Mouse (Mus musculus) G1E (cell line): Measurements from ENCODE around the gene Pkhd1. TPM values are rescaled to one million over a fixed set of nuclear protein-coding genes. Genes with fewer than 3 reads are reported as not detected.

ENCODE experiments used
- ATAC-seq: 2 replicates; pipeline ENCODE4 v1.8.0; 2016; ENCODE audit warnings: mild to moderate bottlenecking; ENCODE audit not compliant: insufficient number of reproducible peaks, poor library complexity, low FRiP score, severe bottlenecking; ENCODE audit errors: extremely low read depth
- DNase-seq: peaks from one replicate; pipeline ENCODE4 v3.0.0; 2012; ENCODE audit warnings: low spot score
- H3K27me3 ChIP-seq: 2 replicates; pipeline ENCODE4 v1.6.1; 2012; ENCODE audit warnings: mild to moderate bottlenecking, low read length, inconsistent platforms; ENCODE audit not compliant: insufficient read depth
- H3K36me3 ChIP-seq: replicated peaks from 2 replicates; pipeline ENCODE3; 2012; ENCODE audit warnings: mild to moderate bottlenecking, inconsistent platforms
- H3K4me1 ChIP-seq: 2 replicates; pipeline ENCODE4 v1.6.1; 2012; ENCODE audit warnings: low read depth, low read length, inconsistent platforms, mixed read lengths; ENCODE audit not compliant: insufficient read depth
- H3K4me3 ChIP-seq: 2 replicates; pipeline ENCODE4 v1.5.1; 2012; ENCODE audit warnings: low read depth, mild to moderate bottlenecking, inconsistent platforms, low read length, moderate library complexity, mixed read lengths
- H3K9me3 ChIP-seq: replicated peaks from 2 replicates; pipeline ENCODE4 v1.6.1; 2012; ENCODE audit warnings: inconsistent platforms
- CTCF ChIP-seq: IDR thresholded peaks from 2 replicates; pipeline ENCODE4 v1.5.1; 2012; ENCODE audit warnings: low read depth, low read length, inconsistent platforms, mixed read lengths
- GATA1 ChIP-seq: IDR thresholded peaks from 2 replicates; pipeline ENCODE4 v1.6.1; 2012; ENCODE audit warnings: borderline replicate concordance, low read length, inconsistent platforms, mixed read lengths
- GATA2 ChIP-seq: IDR thresholded peaks from 2 replicates; pipeline ENCODE4 v1.6.1; 2012; ENCODE audit warnings: low read depth, low read length, inconsistent platforms, borderline replicate concordance
- POLR2AphosphoS5 ChIP-seq: IDR thresholded peaks from 2 replicates; pipeline ENCODE4 v1.6.1; 2012; ENCODE audit warnings: low read depth, low read length, inconsistent platforms; ENCODE audit not compliant: insufficient replicate concordance
- TAL1 ChIP-seq: conservative IDR thresholded peaks from 2 replicates; pipeline ENCODE4 v1.6.1; 2012; ENCODE audit warnings: low read depth, low read length, inconsistent platforms, mixed read lengths
- polyA plus RNA-seq: library from polyadenylated mRNA; stranded (reverse); fragments of >175 nt; gene quantifications from 2 replicates; pipeline ENCODE4 v1.2.3, GENCODE M21; 2012
- total RNA-seq, 2 experiments: library from RNA; stranded (forward) in 1 of 2; stranded (reverse) in 1 of 2; fragments of 200-1000 nt in 1 of 2; fragments of >200 nt in 1 of 2; fragmentation: Nextera tagmentation in 1 of 2; gene quantifications; 2 replicates each; pipeline ENCODE4 v1.2.3; 2014 to 2017

The Pkhd1 gene
- total and polyA plus RNA-seq, 3 experiments: 0.49 TPM; not detected in 2

GRCm38 (mm10) chr1:20513364-20514084 is 104.3 kb downstream of the Pkhd1 start:
- no peaks in the 10 kb centered on the region for H3K9me3 ChIP-seq
- ATAC-seq (no peak), DNase-seq (peak; percentile 2)
- no peaks in the 10 kb centered on the region for H3K4me1 ChIP-seq
- H3K4me3 ChIP-seq: no peak overlapping the region
- TF ChIP-seq POLR2AphosphoS5: no peak
- peak; percentile 44 for TF ChIP-seq CTCF
- H3K27me3 ChIP-seq: no peaks in the 10 kb centered on the region
- H3K36me3 ChIP-seq: no peaks in the 10 kb centered on the region

- Histone ChIP-seq H3K27me3 (no peaks in the 10 kb centered on the region), H3K4me3 (no peak overlapping the region), H3K4me1 (no peaks in the 10 kb centered on the region), H3K36me3 (no peaks in the 10 kb centered on the region), H3K9me3 (no peaks in the 10 kb centered on the region)
- TF ChIP-seq TAL1: no peak
- TF ChIP-seq GATA2: no peak
- no peak for TF ChIP-seq GATA1
- TF ChIP-seq CTCF: no peak
- no peak for TF ChIP-seq POLR2AphosphoS5
- DNase-seq (no peak), ATAC-seq (no peak)
Observed at GRCm38 (mm10) chr1:20498965-20499364, 118.9 kb downstream of the Pkhd1 start.

DNA sequence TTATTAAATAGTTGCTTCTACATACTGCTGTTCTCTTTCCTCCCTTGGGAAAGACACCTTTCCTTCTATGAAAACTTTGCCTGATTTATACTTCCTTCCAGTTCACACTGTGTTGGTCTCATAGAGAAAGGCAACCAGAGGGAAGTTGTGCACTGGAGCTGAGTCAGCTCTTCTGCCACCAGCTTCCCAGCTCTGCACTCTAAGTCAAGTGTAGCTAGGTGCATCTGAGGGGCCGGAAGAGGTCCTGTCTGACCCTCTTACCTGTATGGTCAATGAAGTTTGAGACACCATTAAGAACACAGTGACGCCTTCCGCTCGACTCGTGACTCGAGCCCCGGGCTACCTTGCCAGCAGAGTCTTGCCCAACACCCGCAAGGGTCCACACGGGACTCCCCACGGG is 131.8 kb downstream of the Pkhd1 start:
- H3K27me3 ChIP-seq: no peaks in the 10 kb centered on the region
- TF ChIP-seq GATA1 (no peak), GATA2 (no peak), CTCF (no peak), TAL1 (no peak), POLR2AphosphoS5 (no peak)
- H3K4me3 ChIP-seq: no peak overlapping the region
- DNase-seq (no peak), ATAC-seq (no peak)
- no peaks in the 10 kb centered on the region for H3K36me3 ChIP-seq
- no peaks in the 10 kb centered on the region for H3K9me3 ChIP-seq
- no peaks in the 10 kb centered on the region for H3K4me1 ChIP-seq

GRCm38 (mm10) chr1:20481843-20482242 is 136.0 kb downstream of the Pkhd1 start:
- H3K4me1 ChIP-seq: no peaks in the 10 kb centered on the region
- no peaks in the 10 kb centered on the region for H3K27me3 ChIP-seq
- H3K36me3 ChIP-seq: no peaks in the 10 kb centered on the region
- no peak for TF ChIP-seq POLR2AphosphoS5
- TF ChIP-seq CTCF: no peak
- TF ChIP-seq GATA2: no peak
- TF ChIP-seq GATA1: no peak
- TF ChIP-seq TAL1: no peak
- ATAC-seq: no peak
- no peak overlapping the region for H3K4me3 ChIP-seq
- H3K9me3 ChIP-seq: no peaks in the 10 kb centered on the region
- DNase-seq: no peak

- H3K36me3 ChIP-seq: no peaks in the 10 kb centered on the region
- DNase-seq: no peak
- H3K27me3 ChIP-seq: no peaks in the 10 kb centered on the region
- no peaks in the 10 kb centered on the region for H3K9me3 ChIP-seq
- TF ChIP-seq GATA2 (no peak), GATA1 (no peak), CTCF (no peak), POLR2AphosphoS5 (no peak), TAL1 (no peak)
- ATAC-seq: no peak
- no peak overlapping the region for H3K4me3 ChIP-seq
- no peaks in the 10 kb centered on the region for H3K4me1 ChIP-seq
Observed at GRCm38 (mm10) chr1:20478695-20479094, 139.2 kb downstream of the Pkhd1 start.

DNA sequence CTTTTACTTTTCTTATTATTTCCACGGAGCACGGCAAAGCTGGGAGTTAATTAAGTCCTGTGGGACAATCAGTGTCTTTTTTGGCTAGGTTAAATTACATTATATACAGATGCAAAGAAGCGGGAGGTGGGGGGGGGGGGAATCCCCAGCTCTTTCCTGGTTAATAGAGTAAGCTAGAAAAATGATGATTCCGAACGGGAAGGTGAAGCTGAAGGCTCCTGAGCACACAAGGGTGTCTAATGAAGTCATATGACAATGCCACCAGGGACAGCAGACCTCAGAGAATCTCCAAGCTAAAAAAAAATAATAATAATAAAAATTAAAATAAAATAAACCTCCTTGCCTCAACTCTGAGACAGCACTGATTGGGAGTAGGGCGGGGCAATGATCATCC is 139.6 kb downstream of the Pkhd1 start:
- no peak for ATAC-seq
- Histone ChIP-seq H3K4me3 (no peak overlapping the region), H3K9me3 (no peaks in the 10 kb centered on the region)

DNA sequence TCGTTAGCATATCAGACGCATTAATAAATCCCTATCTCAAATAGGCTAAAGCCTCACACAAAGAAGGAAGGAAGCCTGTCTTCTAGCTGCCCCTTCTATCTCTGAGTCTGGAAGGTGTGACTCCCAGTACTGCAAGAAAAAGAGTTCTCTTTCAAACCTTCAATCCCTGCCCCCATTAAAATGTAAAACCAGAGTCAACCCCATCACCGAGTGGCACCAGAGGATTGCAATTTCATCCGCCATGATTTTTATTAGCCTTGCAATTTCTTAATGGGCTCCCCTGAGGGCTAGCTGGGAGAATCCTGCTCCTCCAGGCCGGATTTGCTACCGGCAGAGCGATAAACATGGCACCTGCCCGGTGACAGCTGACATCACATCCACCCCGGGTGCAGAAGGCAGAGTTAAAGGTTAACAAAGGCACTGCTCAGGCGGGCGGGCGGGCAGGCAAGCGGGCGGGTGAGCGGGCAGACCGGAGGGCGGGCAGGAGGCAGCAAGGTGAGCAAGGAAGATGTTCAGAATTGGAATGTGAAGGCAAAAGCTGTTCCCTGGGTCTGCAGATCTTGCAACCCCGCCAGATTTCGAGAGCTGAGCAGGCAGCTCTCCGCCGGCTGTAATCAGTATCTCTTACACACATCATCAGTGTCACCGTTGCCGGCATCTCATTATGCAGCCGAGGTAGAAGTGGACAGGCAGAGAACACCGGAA is 140.2 kb downstream of the Pkhd1 start:
- ATAC-seq (no peak), DNase-seq (no peak)
- H3K4me1 ChIP-seq: no peaks in the 10 kb centered on the region
- H3K27me3 ChIP-seq: no peaks in the 10 kb centered on the region
- H3K9me3 ChIP-seq: no peaks in the 10 kb centered on the region
- TF ChIP-seq POLR2AphosphoS5: no peak
- no peak for TF ChIP-seq TAL1
- TF ChIP-seq GATA1: no peak
- no peak for TF ChIP-seq GATA2
- no peak for TF ChIP-seq CTCF
- no peak overlapping the region for H3K4me3 ChIP-seq
- no peaks in the 10 kb centered on the region for H3K36me3 ChIP-seq

More for the DNA sequence above, 139.6 kb downstream of the Pkhd1 start:
- TF ChIP-seq POLR2AphosphoS5: no peak
- no peaks in the 10 kb centered on the region for H3K36me3 ChIP-seq
- no peaks in the 10 kb centered on the region for H3K27me3 ChIP-seq
- H3K4me1 ChIP-seq: no peaks in the 10 kb centered on the region
- DNase-seq: no peak
